Mouse (Mus musculus): Measurements from ENCODE around the gene Tmem268. TPM values are rescaled to one million over a fixed set of nuclear protein-coding genes. Genes with fewer than 3 reads are reported as not detected.
A peak's percentile ranks its signal among the peaks of the same experiment; 100 is the strongest.

Tmem268 gene
- 10.9 and 11.6 TPM in 2 replicates for polyA plus RNA-seq (2015; fragmentation: Nextera tagmentation; extraction: Ambion mirVana)

- peak; percentile 78 for DNase-seq (ENCODE audit: low spot score)
- H3K4me1 ChIP-seq (ENCODE audit: insufficient read depth, low read depth, low read length) = peaks cover 20% of the 10 kb centered on the region
- peak within 1 kb of the TSS; percentile 73 for H3K4me2 ChIP-seq (replicated peaks; ENCODE audit: low read depth, low read length)
- H3K4me3 ChIP-seq (ENCODE audit: low read depth, low read length) = peak within 1 kb of the TSS; percentile 63
- H3K9ac ChIP-seq (replicated peaks; ENCODE audit: low read depth) = peak within 1 kb of the TSS; percentile 67
- under 1% methylated on average over 50 of the region's 81 CpGs for WGBS
- no peaks in the 10 kb centered on the region for H3K9me3 ChIP-seq (ENCODE audit: low read length)
- no peaks in the 10 kb centered on the region for H3K27me3 ChIP-seq (replicated peaks; ENCODE audit: insufficient read depth, low read length)
- peak; percentile 69 for ATAC-seq
- H3K36me3 ChIP-seq (ENCODE audit: insufficient read depth, low read length) = no peaks in the 10 kb centered on the region
- TF ChIP-seq EP300 (IDR thresholded peaks at IDR 0.05) (no peak), CTCF (IDR thresholded peaks at IDR 0.05) (peak; percentile 49)
- peak within 1 kb of the TSS; percentile 89 for H3K27ac ChIP-seq (ENCODE audit: low read length)
Observed at GRCm38 (mm10) chr4:63558407-63559081, at the start of gene Tmem268. TSS of gene Tmem268 (plus strand) at chr4:63558781.

GRCm38 (mm10) chr4:63512921-63513320, 45.7 kb upstream of the Tmem268 start:
- 78% methylated on average over 2 of the region's 2 CpGs for WGBS
- TF ChIP-seq CTCF (IDR thresholded peaks at IDR 0.05) (no peak), EP300 (IDR thresholded peaks at IDR 0.05) (no peak)

GRCm38 (mm10) chr4:63514454-63514984, 44.1 kb upstream of the Tmem268 start:
- H3K9me3 ChIP-seq (ENCODE audit: low read length) = no peaks in the 10 kb centered on the region
- no peaks in the 10 kb centered on the region for H3K27me3 ChIP-seq (replicated peaks; ENCODE audit: insufficient read depth, low read length)
- no peak for DNase-seq (ENCODE audit: low spot score)
- no peak overlapping the region for H3K4me3 ChIP-seq (ENCODE audit: low read depth, low read length)
- TF ChIP-seq CTCF (IDR thresholded peaks at IDR 0.05) = no peak
- TF ChIP-seq EP300 (IDR thresholded peaks at IDR 0.05) = no peak
- no peak for ATAC-seq
- no peak overlapping the region for H3K4me2 ChIP-seq (replicated peaks; ENCODE audit: low read depth, low read length)
- WGBS = 48% methylated on average over 4 of the region's 4 CpGs
- no peaks in the 10 kb centered on the region for H3K36me3 ChIP-seq (ENCODE audit: insufficient read depth, low read length)
- no peaks in the 10 kb centered on the region for H3K4me1 ChIP-seq (ENCODE audit: insufficient read depth, low read depth, low read length)
- no peak overlapping the region for H3K27ac ChIP-seq (ENCODE audit: low read length)
- H3K9ac ChIP-seq (replicated peaks; ENCODE audit: low read depth) = no peak overlapping the region

More at GRCm38 (mm10) chr4:63512921-63513320, 45.7 kb upstream of the Tmem268 start:
- H3K9ac ChIP-seq (replicated peaks; ENCODE audit: low read depth) = no peak overlapping the region
- no peak overlapping the region for H3K27ac ChIP-seq (ENCODE audit: low read length)
- DNase-seq (ENCODE audit: low spot score) (no peak), ATAC-seq (no peak)
- H3K9me3 ChIP-seq (ENCODE audit: low read length) = no peaks in the 10 kb centered on the region
- no peaks in the 10 kb centered on the region for H3K27me3 ChIP-seq (replicated peaks; ENCODE audit: insufficient read depth, low read length)
- H3K4me3 ChIP-seq (ENCODE audit: low read depth, low read length) = no peak overlapping the region
- H3K4me1 ChIP-seq (ENCODE audit: insufficient read depth, low read depth, low read length) = no peaks in the 10 kb centered on the region
- no peak overlapping the region for H3K4me2 ChIP-seq (replicated peaks; ENCODE audit: low read depth, low read length)
- H3K36me3 ChIP-seq (ENCODE audit: insufficient read depth, low read length) = no peaks in the 10 kb centered on the region

GRCm38 (mm10) chr4:63515021-63515420, 43.6 kb upstream of the Tmem268 start:
- no peaks in the 10 kb centered on the region for H3K9me3 ChIP-seq (ENCODE audit: low read length)
- no peak overlapping the region for H3K9ac ChIP-seq (replicated peaks; ENCODE audit: low read depth)
- TF ChIP-seq EP300 (IDR thresholded peaks at IDR 0.05) (no peak), CTCF (IDR thresholded peaks at IDR 0.05) (no peak)
- no peaks in the 10 kb centered on the region for H3K36me3 ChIP-seq (ENCODE audit: insufficient read depth, low read length)
- H3K4me3 ChIP-seq (ENCODE audit: low read depth, low read length) = no peak overlapping the region
- H3K4me2 ChIP-seq (replicated peaks; ENCODE audit: low read depth, low read length) = no peak overlapping the region
- no peak overlapping the region for H3K27ac ChIP-seq (ENCODE audit: low read length)
- 66% methylated on average over 5 of the region's 5 CpGs for WGBS
- H3K27me3 ChIP-seq (replicated peaks; ENCODE audit: insufficient read depth, low read length) = no peaks in the 10 kb centered on the region
- no peaks in the 10 kb centered on the region for H3K4me1 ChIP-seq (ENCODE audit: insufficient read depth, low read depth, low read length)
- no peak for DNase-seq (ENCODE audit: low spot score)
- ATAC-seq = no peak

- TF ChIP-seq CTCF (IDR thresholded peaks at IDR 0.05) (no peak), EP300 (IDR thresholded peaks at IDR 0.05) (no peak)
- Histone ChIP-seq H3K4me2 (replicated peaks; ENCODE audit: low read depth, low read length) (no peak overlapping the region), H3K36me3 (ENCODE audit: insufficient read depth, low read length) (no peaks in the 10 kb centered on the region), H3K9ac (replicated peaks; ENCODE audit: low read depth) (no peak overlapping the region), H3K4me3 (ENCODE audit: low read depth, low read length) (no peak overlapping the region), H3K4me1 (ENCODE audit: insufficient read depth, low read depth, low read length) (no peaks in the 10 kb centered on the region), H3K27ac (ENCODE audit: low read length) (no peak overlapping the region), H3K9me3 (ENCODE audit: low read length) (no peaks in the 10 kb centered on the region), H3K27me3 (replicated peaks; ENCODE audit: insufficient read depth, low read length) (no peaks in the 10 kb centered on the region)
- WGBS = 72% methylated on average over 2 of the region's 2 CpGs
- DNase-seq (ENCODE audit: low spot score) (no peak), ATAC-seq (no peak)
Observed at GRCm38 (mm10) chr4:63521813-63522419, 36.7 kb upstream of the Tmem268 start.

GRCm38 (mm10) chr4:63525514-63525913, 33.1 kb upstream of the Tmem268 start:
- WGBS = 72% methylated on average over 8 of the region's 8 CpGs
- TF ChIP-seq CTCF (IDR thresholded peaks at IDR 0.05) (no peak), EP300 (IDR thresholded peaks at IDR 0.05) (no peak)
- no peak overlapping the region for H3K9ac ChIP-seq (replicated peaks; ENCODE audit: low read depth)
- no peaks in the 10 kb centered on the region for H3K4me1 ChIP-seq (ENCODE audit: insufficient read depth, low read depth, low read length)
- no peak overlapping the region for H3K4me3 ChIP-seq (ENCODE audit: low read depth, low read length)
- H3K4me2 ChIP-seq (replicated peaks; ENCODE audit: low read depth, low read length) = no peak overlapping the region
- no peak overlapping the region for H3K27ac ChIP-seq (ENCODE audit: low read length)
- no peak for ATAC-seq
- no peaks in the 10 kb centered on the region for H3K27me3 ChIP-seq (replicated peaks; ENCODE audit: insufficient read depth, low read length)
- DNase-seq (ENCODE audit: low spot score) = no peak
- H3K9me3 ChIP-seq (ENCODE audit: low read length) = no peaks in the 10 kb centered on the region
- no peaks in the 10 kb centered on the region for H3K36me3 ChIP-seq (ENCODE audit: insufficient read depth, low read length)

Measured in lung, postnatal 0 days (tissue).